Mouse (Mus musculus): ENCODE data around the gene Cry2.

Cry2 gene

GRCm38 (mm10) chr2:92388081-92388517 lies 45.7 kb downstream of the Cry2 start:
- no peak for DNase-seq (ENCODE audit: low read depth, low spot score)

- DNase-seq (ENCODE audit: low read depth, low spot score): no peak
Observed at GRCm38 (mm10) chr2:92387646-92388045, 46.2 kb downstream of the Cry2 start.

- no peak for DNase-seq (ENCODE audit: low read depth, low spot score)
Observed at GRCm38 (mm10) chr2:92386821-92387570, 46.8 kb downstream of the Cry2 start.

- DNase-seq (ENCODE audit: low read depth, low spot score): no peak
Observed at GRCm38 (mm10) chr2:92385113-92386051, 48.5 kb downstream of the Cry2 start.

- DNase-seq (ENCODE audit: low read depth, low spot score): no peak
Observed at GRCm38 (mm10) chr2:92384101-92384500, 49.7 kb downstream of the Cry2 start.

- no peak for DNase-seq (ENCODE audit: low read depth, low spot score)
Observed at GRCm38 (mm10) chr2:92382759-92383158, 51.1 kb downstream of the Cry2 start.

- no peak for DNase-seq (ENCODE audit: low read depth, low spot score)
Observed at GRCm38 (mm10) chr2:92381901-92382588, 51.8 kb downstream of the Cry2 start, which contains the start of gene 1700029I15Rik. 1700029I15Rik (plus strand) TSS chr2:92382538.

GRCm38 (mm10) chr2:92381161-92381560 lies 52.7 kb downstream of the Cry2 start:
- no peak for DNase-seq (ENCODE audit: low read depth, low spot score)

GRCm38 (mm10) chr2:92380495-92381050 lies 53.3 kb downstream of the Cry2 start:
- DNase-seq (ENCODE audit: low read depth, low spot score): no peak

- no peak for DNase-seq (ENCODE audit: low read depth, low spot score)
Observed at GRCm38 (mm10) chr2:92379783-92380494, 53.9 kb downstream of the Cry2 start.

GRCm38 (mm10) chr2:92377320-92377719 lies 56.5 kb downstream of the Cry2 start:
- no peak for DNase-seq (ENCODE audit: low read depth, low spot score)

GRCm38 (mm10) chr2:92376300-92376699 lies 57.5 kb downstream of the Cry2 start:
- DNase-seq (ENCODE audit: low read depth, low spot score): no peak

- DNase-seq (ENCODE audit: low read depth, low spot score): no peak
Observed at GRCm38 (mm10) chr2:92375788-92376187, 58.1 kb downstream of the Cry2 start.

- DNase-seq (ENCODE audit: low read depth, low spot score): peak; percentile 97
Observed at GRCm38 (mm10) chr2:92375099-92375623, 58.7 kb downstream of the Cry2 start.

GRCm38 (mm10) chr2:92374514-92374913 lies 59.3 kb downstream of the Cry2 start, which contains the start of the genes Pex16 and Large2:
Pex16 (plus strand) TSS chr2:92374676.
Large2 (minus strand) TSS chr2:92374869.
- no peak for DNase-seq (ENCODE audit: low read depth, low spot score)

- no peak for DNase-seq (ENCODE audit: low read depth, low spot score)
Observed at GRCm38 (mm10) chr2:92373437-92373813, 60.4 kb downstream of the Cry2 start.

- DNase-seq (ENCODE audit: low read depth, low spot score): no peak
Observed at GRCm38 (mm10) chr2:92372767-92373436, 60.9 kb downstream of the Cry2 start.

GRCm38 (mm10) chr2:92371971-92372690 lies 61.7 kb downstream of the Cry2 start:
- peak; percentile 66 for DNase-seq (ENCODE audit: low read depth, low spot score)
